Mouse (Mus musculus): ENCODE measurements at regions not wholly inside any gene's neighbourhood (a gene's known extent, or its start where the extent isn't known, plus 50 kb on each side); places are given as distances from the start of the nearest gene placed in this dataset.

- TF ChIP-seq POLR2A (IDR thresholded peaks at IDR 0.05; ENCODE audit: extremely low read depth, insufficient read depth, low read length) (no peak), CTCF (IDR thresholded peaks at IDR 0.05; ENCODE audit: low read depth, low read length) (peak; percentile 31; the same call in 1 of the 2 replicates)
These were observed 157.0 kb downstream of the Pfkfb3 start for GRCm38 (mm10) chr2:11396835-11397234.
